28 mouse cellular contexts compared by ENCODE assay signal in the genomic region with DNA sequence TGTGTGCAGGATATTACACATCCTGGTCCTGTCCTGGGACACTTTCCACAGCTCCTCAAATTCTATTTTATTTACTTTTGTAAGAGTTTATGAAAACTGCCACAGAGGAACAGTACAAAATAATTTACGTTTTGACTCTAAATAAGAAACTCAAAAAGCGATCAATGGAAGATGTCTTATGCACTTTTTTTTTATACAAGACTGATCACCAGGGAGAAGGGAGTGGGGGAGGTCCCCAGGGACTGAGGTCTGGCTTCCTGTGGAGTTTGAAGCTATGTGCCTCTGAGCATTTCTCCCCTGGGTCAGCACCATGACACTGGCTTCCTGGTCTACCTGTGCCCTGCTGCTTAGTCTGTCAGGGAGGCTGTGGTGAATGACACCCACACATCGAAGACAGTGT.
"Had no signal": no experiment of that assay in that cellular context is flagged by ENCODE, and none has a peak within 500 bp of the region (broad histone marks: within the 10 kb centered on the region; RNA-seq: fewer than 3 reads in every experiment).

No protein-coding gene starts in this region.

- H3K9me3 ChIP-seq: embryonic facial prominence, embryonic 10.5 days; embryonic facial prominence, embryonic 12.5 days; embryonic facial prominence, embryonic 13.5 days; embryonic facial prominence, embryonic 15.5 days; forebrain, embryonic 10.5 days; forebrain, embryonic 12.5 days; forebrain, embryonic 13.5 days; forebrain, embryonic 15.5 days had no signal

- H3K4me2 ChIP-seq: embryonic facial prominence, embryonic 12.5 days; embryonic facial prominence, embryonic 13.5 days; embryonic facial prominence, embryonic 15.5 days; forebrain, embryonic 12.5 days; forebrain, embryonic 13.5 days; forebrain, embryonic 15.5 days had no signal

- H3K4me3 ChIP-seq: embryonic facial prominence, embryonic 10.5 days; embryonic facial prominence, embryonic 12.5 days; embryonic facial prominence, embryonic 13.5 days; embryonic facial prominence, embryonic 15.5 days; erythroblast, embryonic 14.5 days; forebrain, embryonic 10.5 days; forebrain, embryonic 12.5 days; forebrain, embryonic 13.5 days; forebrain, embryonic 15.5 days; gastrocnemius, adult 2 months; heart, adult 2 months had no signal

- H3K4me1 ChIP-seq: embryonic facial prominence, embryonic 10.5 days; embryonic facial prominence, embryonic 12.5 days; forebrain, embryonic 10.5 days; forebrain, embryonic 12.5 days; forebrain, embryonic 13.5 days; forebrain, embryonic 15.5 days had no signal

- H3K9ac ChIP-seq: embryonic facial prominence, embryonic 12.5 days; embryonic facial prominence, embryonic 13.5 days; embryonic facial prominence, embryonic 15.5 days; forebrain, embryonic 12.5 days; forebrain, embryonic 13.5 days; forebrain, embryonic 15.5 days; forebrain, postnatal 0 days had no signal

- H3K27me3 ChIP-seq: embryonic facial prominence, embryonic 12.5 days; embryonic facial prominence, embryonic 13.5 days; embryonic facial prominence, embryonic 15.5 days; forebrain, embryonic 12.5 days; forebrain, embryonic 13.5 days; forebrain, embryonic 15.5 days had no signal

- ATAC-seq: forebrain, embryonic 13.5 days; forebrain, embryonic 14.5 days; forebrain, embryonic 15.5 days; forebrain, embryonic 16.5 days; forebrain, postnatal 0 days had no signal

- DNase-seq: cerebellum, adult 8-10 months; cerebellum, adult 9-10 months; cerebellum, adult 9-11 months; cerebellum, postnatal 10 days; cerebellum, postnatal 14 days; cerebellum, postnatal 25 days; cerebellum, postnatal 36 days; embryo, embryonic 11 days; forebrain, postnatal 0 days; gastrocnemius, adult 2 months; gastrocnemius, postnatal 10 days; gastrocnemius, postnatal 14 days; gastrocnemius, postnatal 25 days; gastrocnemius, postnatal 36 days; heart, adult 11 months; heart, adult 18-20 months; heart, adult 2 months had no signal

- H3K36me3 ChIP-seq: embryonic facial prominence, embryonic 10.5 days; embryonic facial prominence, embryonic 12.5 days; embryonic facial prominence, embryonic 13.5 days; embryonic facial prominence, embryonic 15.5 days; forebrain, embryonic 10.5 days; forebrain, embryonic 12.5 days; forebrain, embryonic 15.5 days had no signal

- H3K27ac ChIP-seq: embryonic facial prominence, embryonic 10.5 days; embryonic facial prominence, embryonic 12.5 days; embryonic facial prominence, embryonic 13.5 days; embryonic facial prominence, embryonic 15.5 days; forebrain, embryonic 10.5 days; forebrain, embryonic 12.5 days; forebrain, embryonic 13.5 days; forebrain, embryonic 15.5 days; gastrocnemius, adult 2 months; heart, adult 2 months had no signal
